Mouse (Mus musculus) left cerebral cortex, adult 2 months (tissue): Measurements from ENCODE around the gene Nthl1. TPM values are rescaled to one million over a fixed set of nuclear protein-coding genes. Genes with fewer than 3 reads are reported as not detected.

Source experiments
- DNase-seq, 2 experiments: peaks; one replicate each; pipeline ENCODE4 v3.0.0; 2021 to 2022; ENCODE audit warnings: low spot score in 2 of 2, mixed read lengths in 1 of 2; ENCODE audit errors: extremely low spot score in 1 of 2
- H3K27ac ChIP-seq: fragments of 200-600 bp; 2 replicates; pipeline ENCODE4 v1.8.1; 2022
- H3K4me3 ChIP-seq: fragments of 200-600 bp; 2 replicates; pipeline ENCODE4 v1.8.1; 2022
- CTCF ChIP-seq: fragments of 200-600 bp; IDR thresholded peaks from 2 replicates; pipeline ENCODE4 v1.8.1; 2022; ENCODE audit warnings: antibody characterized with exemption, mild to moderate bottlenecking, moderate library complexity
- intact Hi-C: fragments of 180-260 bp; cut with DNase I; formaldehyde crosslinking; loops from one replicate; pipeline ENCODE4 v1.15.1; 2025
- total RNA-seq, 2 experiments: library from RNA; stranded (reverse); gene quantifications; 2 replicates each; pipeline ENCODE4 v1.2.3; 2021

Gene Nthl1
- total RNA-seq, 2 experiments from 2014 or later: 5.5 to 5.7 TPM

DNA sequence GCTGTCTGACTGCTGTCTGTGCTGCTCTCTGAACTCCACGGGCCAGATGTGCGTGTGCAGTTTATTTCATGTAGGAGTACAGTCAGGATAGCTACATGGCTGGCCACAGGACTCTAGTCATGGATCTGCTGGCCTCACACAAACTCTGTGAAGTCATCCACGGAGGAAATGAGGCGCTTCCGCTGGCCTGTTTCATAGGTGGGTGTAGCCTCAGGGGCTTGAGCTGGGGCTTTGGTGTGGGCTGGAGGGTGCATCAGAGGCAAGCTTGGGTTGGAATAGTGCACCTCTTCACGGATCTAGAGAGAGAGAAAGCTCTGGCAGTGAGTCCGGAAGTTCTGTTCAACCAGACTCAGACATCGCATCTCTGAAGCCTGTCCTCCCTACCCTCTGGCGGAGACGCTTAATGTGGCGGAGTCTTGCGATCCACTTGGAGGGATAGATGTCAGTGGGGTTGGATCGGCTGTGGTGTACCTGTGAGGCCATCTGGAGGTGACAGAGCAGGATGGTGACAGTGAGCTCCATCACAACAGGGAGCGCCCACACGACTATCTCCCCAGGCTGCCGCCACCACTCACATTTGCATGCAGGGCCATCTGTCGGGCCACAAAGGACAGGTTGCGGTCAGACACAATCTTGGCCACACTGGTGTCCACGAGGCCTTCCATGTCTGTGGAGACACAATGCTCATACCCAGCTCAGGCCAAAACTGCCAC is 35.9 kb upstream of the Nthl1 start:
- H3K27ac ChIP-seq: peak overlapping the region; percentile 4; the same call in 1 of the 2 replicates

DNA sequence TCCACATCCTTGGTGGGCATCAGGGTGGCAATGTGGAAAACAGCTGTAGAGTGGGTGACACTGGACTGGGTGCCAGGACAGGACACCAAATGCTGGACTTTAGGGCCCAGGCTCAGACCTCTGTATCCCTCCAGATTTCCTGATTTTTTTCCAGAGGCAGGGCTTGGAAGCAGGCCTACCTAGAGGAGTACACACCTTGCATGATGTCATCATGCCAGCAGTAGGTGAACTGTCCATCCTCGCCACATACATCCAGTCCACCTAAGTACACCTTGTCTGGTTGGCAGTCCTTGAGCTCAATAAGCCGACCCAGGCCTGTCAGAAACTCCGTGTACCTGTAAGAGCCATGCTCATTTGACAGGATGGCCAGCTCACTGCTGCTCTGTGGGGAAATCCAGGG is 34.5 kb upstream of the Nthl1 start:
- H3K4me3 ChIP-seq: no peak overlapping the region
- TF ChIP-seq CTCF: no peak
- H3K27ac ChIP-seq: no peak overlapping the region
- DNase-seq: no peak
- intact Hi-C loops: no loop called here

More for the DNA sequence above, 35.9 kb upstream of the Nthl1 start:
- DNase-seq: no peak
- TF ChIP-seq CTCF: no peak
- no peak overlapping the region for H3K4me3 ChIP-seq
- intact Hi-C loops: no loop called here

DNA sequence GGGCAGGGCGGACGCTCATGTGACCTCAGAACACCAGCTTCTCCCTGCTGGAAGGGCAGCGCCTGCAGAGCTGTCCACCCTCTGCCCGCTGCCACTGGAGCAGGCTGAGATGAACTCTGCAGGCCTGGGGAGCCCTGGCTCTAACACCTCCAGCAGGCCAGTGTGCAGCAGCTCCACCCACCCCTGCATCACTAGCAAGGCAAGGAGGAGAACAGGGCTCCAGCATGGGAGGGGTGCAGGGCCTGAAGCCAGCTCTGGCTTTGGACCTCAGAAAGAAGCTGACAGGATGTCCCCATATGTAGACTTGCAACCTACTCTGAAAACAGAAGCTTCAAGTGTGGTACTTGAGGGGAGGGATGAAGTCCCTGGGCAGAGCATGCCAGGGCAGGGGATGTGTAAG is 32.0 kb upstream of the Nthl1 start:
- Histone ChIP-seq H3K27ac (no peak overlapping the region), H3K4me3 (no peak overlapping the region)
- no peak for DNase-seq
- TF ChIP-seq CTCF: no peak
- intact Hi-C loops: no loop called here

GRCm38 (mm10) chr17:24603961-24604360 is 28.5 kb upstream of the Nthl1 start:
- Histone ChIP-seq H3K4me3 (no peak overlapping the region), H3K27ac (no peak overlapping the region)
- intact Hi-C loops: no loop called here
- no peak for TF ChIP-seq CTCF
- DNase-seq: no peak

DNA sequence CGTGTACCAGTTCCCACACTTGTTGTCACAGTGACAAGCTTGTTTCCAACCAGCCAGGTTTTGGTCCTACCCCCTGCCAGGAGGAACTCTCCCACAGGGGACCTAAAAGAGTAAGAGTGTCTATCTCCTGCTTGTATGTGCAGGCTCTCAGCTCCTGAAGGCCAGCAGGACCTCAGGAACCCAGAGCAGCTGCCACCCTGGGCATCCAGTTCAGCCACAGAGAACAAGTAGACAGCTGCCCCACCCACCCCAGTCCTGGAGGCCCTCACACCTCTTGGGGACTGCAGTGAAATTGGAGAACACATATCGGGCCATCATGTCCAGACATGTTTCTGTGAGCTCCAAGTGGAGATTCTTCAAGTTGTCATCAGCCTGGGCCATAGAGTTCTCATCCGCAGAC is 27.9 kb upstream of the Nthl1 start:
- no peak for DNase-seq
- no peak for TF ChIP-seq CTCF
- Histone ChIP-seq H3K27ac (no peak overlapping the region), H3K4me3 (no peak overlapping the region)
- intact Hi-C loops: no loop called here

GRCm38 (mm10) chr17:24608370-24608769 is 24.1 kb upstream of the Nthl1 start:
- intact Hi-C loops: no loop called here
- H3K27ac ChIP-seq: no peak overlapping the region
- no peak overlapping the region for H3K4me3 ChIP-seq
- no peak for TF ChIP-seq CTCF
- DNase-seq: no peak

GRCm38 (mm10) chr17:24608874-24609273 is 23.6 kb upstream of the Nthl1 start:
- Histone ChIP-seq H3K27ac (no peak overlapping the region), H3K4me3 (no peak overlapping the region)
- TF ChIP-seq CTCF: no peak
- no peak for DNase-seq
- intact Hi-C loops: no loop called here

DNA sequence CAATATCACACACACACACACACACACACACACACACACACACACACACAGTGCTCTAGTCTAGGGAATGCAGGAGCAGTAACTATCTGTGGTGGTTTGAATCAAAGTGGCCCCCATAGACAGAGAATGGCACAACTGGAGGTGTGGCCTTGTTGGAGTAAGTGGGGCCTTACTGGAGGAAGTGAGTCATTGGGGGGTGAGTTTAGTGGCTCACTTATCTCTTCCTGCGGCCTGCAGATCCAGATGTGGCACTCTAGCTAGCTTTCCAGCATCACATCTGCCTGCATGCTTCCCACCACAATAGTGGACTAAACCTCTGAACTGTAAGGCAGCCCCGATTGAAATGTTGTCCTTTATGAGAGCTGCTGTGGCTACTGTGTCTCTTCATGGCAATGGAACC is 21.8 kb upstream of the Nthl1 start:
- H3K4me3 ChIP-seq: no peak overlapping the region
- no peak for DNase-seq
- intact Hi-C loops: no loop called here
- no peak for TF ChIP-seq CTCF
- H3K27ac ChIP-seq: no peak overlapping the region

DNA sequence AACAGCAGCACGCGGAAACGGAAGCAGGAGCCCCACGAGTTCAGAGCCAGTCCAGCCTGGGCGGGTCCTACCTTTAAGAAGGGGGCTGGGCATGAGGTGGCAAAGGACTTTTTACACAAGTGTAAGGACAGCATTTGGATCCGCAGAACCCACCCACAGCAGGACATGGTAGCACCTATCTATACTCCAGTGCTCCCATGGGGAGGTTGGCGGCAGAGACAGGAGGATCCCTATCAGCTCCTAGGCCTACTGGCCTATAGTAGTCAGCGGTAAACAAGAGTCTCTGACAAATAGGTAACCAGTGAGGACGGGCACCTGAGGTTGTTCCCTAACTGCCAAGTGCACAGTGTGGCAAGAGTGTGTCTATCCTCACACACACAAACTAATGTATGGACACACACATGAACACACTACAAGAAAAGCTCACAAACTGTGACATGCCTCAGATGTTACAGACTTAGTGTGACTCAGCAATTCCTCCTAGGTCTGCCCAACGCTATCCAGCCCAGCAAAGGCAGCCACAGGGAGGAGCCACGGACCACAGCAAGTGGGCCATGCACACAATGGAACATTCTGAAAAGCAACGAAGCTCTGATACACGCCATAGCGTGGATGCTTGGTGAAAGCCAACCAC is 14.8 kb upstream of the Nthl1 start:
- DNase-seq: no peak
- Histone ChIP-seq H3K27ac (no peak overlapping the region), H3K4me3 (no peak overlapping the region)
- intact Hi-C loops: no loop called here
- TF ChIP-seq CTCF: peak; percentile 11

DNA sequence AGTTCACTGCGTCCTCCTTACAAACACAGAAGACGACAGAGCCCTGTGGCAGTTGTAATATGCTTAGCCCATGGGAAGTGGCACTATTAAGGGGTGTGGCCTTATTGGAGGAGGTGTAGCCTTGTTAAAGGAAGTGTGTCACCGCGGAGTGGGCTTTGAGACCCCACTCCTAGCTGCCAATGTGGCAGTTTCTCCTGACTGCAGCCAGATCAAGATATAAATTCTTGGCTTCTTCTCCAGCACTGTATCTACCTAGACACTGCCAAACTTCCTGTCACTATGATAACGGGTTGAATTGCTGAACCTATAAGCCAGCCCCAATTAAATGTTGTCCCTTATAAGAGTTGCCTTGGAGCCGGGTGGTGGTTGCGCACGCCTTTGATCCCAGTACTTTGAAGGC is 7.0 kb upstream of the Nthl1 start:
- no peak for TF ChIP-seq CTCF
- Histone ChIP-seq H3K27ac (no peak overlapping the region), H3K4me3 (no peak overlapping the region)
- DNase-seq: no peak
- intact Hi-C loops: no loop called here

DNA sequence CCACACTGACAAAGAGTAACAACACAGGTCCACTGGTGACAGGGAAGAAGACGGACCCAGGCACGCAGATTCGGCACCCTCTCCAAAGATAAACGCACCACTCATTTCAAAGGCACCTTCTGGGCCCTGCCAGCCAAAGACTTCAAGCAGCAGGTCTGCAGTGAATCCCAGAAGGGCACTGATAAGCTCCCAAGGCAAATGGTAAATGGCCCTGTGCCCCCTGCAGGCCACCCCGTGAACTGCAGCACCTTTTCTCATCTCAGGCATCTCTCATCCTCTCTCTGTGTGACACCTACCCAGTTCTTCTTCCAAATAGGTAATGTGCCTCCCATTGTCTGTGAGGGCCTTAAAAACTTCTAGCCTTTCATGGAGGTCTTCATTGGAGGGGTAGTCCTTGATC is 3.8 kb upstream of the Nthl1 start:
- no peak overlapping the region for H3K4me3 ChIP-seq
- intact Hi-C loops: no loop called here
- no peak overlapping the region for H3K27ac ChIP-seq
- peak; percentile 58 to 66 for DNase-seq
- peak; percentile 99 for TF ChIP-seq CTCF

GRCm38 (mm10) chr17:24630072-24630471 is 2.4 kb upstream of the Nthl1 start:
- intact Hi-C loops: no loop called here
- no peak overlapping the region; the same call in 1 of the 2 replicates for H3K27ac ChIP-seq
- no peak overlapping the region for H3K4me3 ChIP-seq
- DNase-seq: peak in 1 of 2 experiments; percentile 35
- no peak for TF ChIP-seq CTCF
